Mouse (Mus musculus) inflammation-experienced regulatory T-cells (primary cell): Measurements from ENCODE around the gene Slc29a4. TPM values are rescaled to one million over a fixed set of nuclear protein-coding genes. Genes with fewer than 3 reads are reported as not detected.

Experiments
- polyA plus RNA-seq, 2 experiments: library from polyadenylated mRNA; unstranded; fragments of 100-300 nt; shearing (Covaris generic); gene quantifications; one replicate each; pipeline ENCODE4 v1.2.1; 2017

The Slc29a4 gene
- polyA plus RNA-seq = 1 to 10 TPM; 1.6 to 2.2 TPM

DNA sequence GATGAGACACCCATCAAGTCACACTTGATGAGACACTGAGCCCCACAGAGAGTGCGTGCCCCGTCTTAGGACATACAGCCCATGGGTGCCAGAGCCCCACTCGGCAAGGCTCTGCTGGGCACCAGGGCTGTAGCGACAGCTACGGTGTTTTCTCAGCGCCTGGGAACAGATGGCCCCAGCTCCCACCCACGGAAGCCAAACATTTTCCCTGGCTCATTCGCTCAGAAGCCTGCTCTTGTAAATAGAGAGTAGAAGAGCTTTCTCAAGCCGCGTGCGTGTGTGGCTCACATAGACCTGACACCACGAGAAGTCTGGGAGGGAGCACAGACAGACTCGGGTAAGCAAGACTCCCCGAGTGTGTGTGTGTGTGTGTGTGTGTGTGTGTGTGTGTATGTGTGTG lies at the start of gene Slc29a4:
Gene Slc29a4 (plus strand): TSS at position 265 of the 400 bp plus-strand sequence.

Other genes starting within 250 kb of the Slc29a4 start
- gene Ap5z1, start 228.6 kb upstream of the Slc29a4 start, polyA plus RNA-seq = 10 to 100 TPM; 33.6 to 36.2 TPM
- gene Papolb, start 162.4 kb upstream of the Slc29a4 start, polyA plus RNA-seq = under 1 TPM in 1 of 2 experiments, not detected in 1; 0.13 TPM
- gene Radil, start 141.4 kb upstream of the Slc29a4 start, polyA plus RNA-seq = under 1 TPM; 0.31 to 0.40 TPM
- under 1 TPM in 1 of 2 experiments, not detected in 1; 0.24 TPM for gene Mmd2, start 83.7 kb upstream of the Slc29a4 start, polyA plus RNA-seq
- gene Wipi2, start 64.8 kb upstream of the Slc29a4 start, polyA plus RNA-seq = 10 to 100 TPM; 40.1 to 47.2 TPM
- 10 to 100 TPM; 24.3 to 26.3 TPM for gene Tnrc18, start 125.2 kb downstream of the Slc29a4 start, polyA plus RNA-seq
- gene Fbxl18, start 202.9 kb downstream of the Slc29a4 start, polyA plus RNA-seq = 1 to 10 TPM; 6.0 to 9.6 TPM
- 1,000 to 10,000 TPM; 2,441 to 2,707 TPM for gene Actb, start 214.2 kb downstream of the Slc29a4 start, polyA plus RNA-seq